Mouse (Mus musculus): ENCODE results near the gene Rgs3. TPM values are rescaled to one million over a fixed set of nuclear protein-coding genes. Genes with fewer than 3 reads are reported as not detected.

Gene Rgs3
- total and polyA plus RNA-seq, 3 experiments = not detected

DNA sequence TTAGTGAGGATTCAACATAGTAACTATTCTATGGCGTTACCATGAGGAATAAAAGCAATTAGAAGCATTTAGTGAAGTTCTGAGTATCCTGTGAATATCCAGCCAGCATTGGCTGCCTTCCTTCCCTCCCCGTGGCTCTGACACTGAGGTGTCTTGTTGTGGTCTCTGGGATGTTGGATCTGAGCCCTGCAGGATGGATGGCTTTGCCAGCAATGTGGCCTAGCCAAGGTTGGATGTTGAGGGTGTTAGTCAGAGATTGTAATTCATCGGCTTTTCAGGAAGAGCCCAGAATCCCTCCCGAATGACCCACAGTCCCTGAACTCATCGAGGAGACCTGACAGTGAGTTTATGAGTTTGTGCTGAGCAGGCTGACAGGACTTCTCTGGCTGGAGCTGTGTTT lies 36.4 kb downstream of the Rgs3 start:
- Histone ChIP-seq H3K79me2 (ENCODE audit: control insufficient read depth, insufficient read depth, low read length, poor library complexity) (no peaks in the 10 kb centered on the region), H3K27ac (ENCODE audit: control insufficient read depth, low read depth, low read length) (no peak overlapping the region), H3K27me3 (ENCODE audit: control insufficient read depth in 1 of 2, insufficient read depth in 2 of 2, low read length in 2 of 2) (no peaks in the 10 kb centered on the region), H3K36me3 (ENCODE audit: control insufficient read depth in 1 of 2, insufficient read depth in 2 of 2, low read length in 2 of 2) (no peaks in the 10 kb centered on the region), H3K4me1 (ENCODE audit: control insufficient read depth in 1 of 2, insufficient read depth in 2 of 2, low read length in 2 of 2) (no peaks in the 10 kb centered on the region), H3K4me3 (ENCODE audit: control insufficient read depth in 1 of 2, insufficient read depth in 1 of 2, low read depth in 2 of 2, low read length in 2 of 2) (no peak overlapping the region), H3K9me3 (replicated peaks; ENCODE audit: insufficient read depth, low read length) (no peaks in the 10 kb centered on the region), H3K9ac (ENCODE audit: control insufficient read depth, low read depth, low read length, poor library complexity, severe bottlenecking) (no peak overlapping the region)
- TF ChIP-seq GATA1 (IDR thresholded peaks at IDR 0.05; ENCODE audit: low read depth, low read length) (no peak), RAD21 (IDR thresholded peaks at IDR 0.05; ENCODE audit: low read depth, low read length) (no peak), UBTF (IDR thresholded peaks at IDR 0.05; ENCODE audit: borderline replicate concordance, insufficient read depth, low read depth, low read length) (no peak), NRF1 (IDR thresholded peaks at IDR 0.05; ENCODE audit: insufficient read depth, low read depth, low read length, poor library complexity, severe bottlenecking) (no peak), GABPA (IDR thresholded peaks at IDR 0.05; ENCODE audit: low read depth, low read length) (no peak), TBP (IDR thresholded peaks at IDR 0.05; ENCODE audit: low read depth, low read length) (no peak), ZC3H11A (IDR thresholded peaks at IDR 0.05; ENCODE audit: low read depth, low read length) (no peak), JUND (IDR thresholded peaks at IDR 0.05; ENCODE audit: low read depth, low read length) (no peak), POLR2A (IDR thresholded peaks at IDR 0.05; ENCODE audit: control insufficient read depth in 1 of 2, insufficient read depth in 1 of 2, low read depth in 1 of 2, low read length in 2 of 2, poor library complexity in 1 of 2) (no peak), BHLHE40 (IDR thresholded peaks at IDR 0.05; ENCODE audit: borderline replicate concordance, low read depth, low read length) (no peak), SMC3 (IDR thresholded peaks at IDR 0.05; ENCODE audit: low read depth, low read length) (no peak), MXI1 (IDR thresholded peaks at IDR 0.05; ENCODE audit: low read depth, low read length) (no peak), CHD1 (IDR thresholded peaks at IDR 0.05; ENCODE audit: low read depth, low read length) (no peak), ZNF384 (IDR thresholded peaks at IDR 0.05; ENCODE audit: low read depth, low read length) (no peak), POLR2AphosphoS2 (IDR thresholded peaks at IDR 0.05; ENCODE audit: low read length) (no peak), KAT2A (conservative IDR thresholded peaks at IDR 0.05; ENCODE audit: low read depth, low read length) (no peak), HCFC1 (IDR thresholded peaks at IDR 0.05; ENCODE audit: low read depth, low read length) (no peak), USF2 (IDR thresholded peaks at IDR 0.05; ENCODE audit: borderline replicate concordance in 1 of 2, insufficient read depth in 1 of 2, low read depth in 1 of 2, low read length in 2 of 2) (no peak)
- DNase-seq (ENCODE audit: low read depth, low spot score) = no peak

DNA sequence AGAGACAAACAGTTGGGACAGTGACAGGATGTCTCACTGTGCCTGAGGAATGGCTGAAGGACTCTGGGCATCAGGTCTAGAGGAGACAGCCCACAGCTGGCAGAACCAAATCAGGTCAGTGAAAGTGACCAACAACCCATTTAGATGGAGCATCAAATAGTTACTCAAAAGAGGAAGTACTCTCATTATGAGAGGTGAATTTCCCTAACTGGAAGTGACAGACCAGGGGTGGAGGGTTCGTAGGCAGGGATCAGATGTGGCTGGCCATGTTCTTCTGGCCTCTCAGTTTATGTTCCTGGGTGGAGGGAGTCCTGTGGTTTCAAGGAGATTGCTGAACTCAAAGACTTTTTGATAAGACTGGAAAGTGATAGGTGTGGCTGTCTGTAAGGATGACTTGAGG lies 40.9 kb downstream of the Rgs3 start:
- Histone ChIP-seq H3K4me3 (ENCODE audit: control insufficient read depth in 1 of 2, insufficient read depth in 1 of 2, low read depth in 2 of 2, low read length in 2 of 2) (no peak overlapping the region), H3K27me3 (ENCODE audit: control insufficient read depth in 1 of 2, insufficient read depth in 2 of 2, low read length in 2 of 2) (no peaks in the 10 kb centered on the region), H3K27ac (ENCODE audit: control insufficient read depth, low read depth, low read length) (no peak overlapping the region), H3K9me3 (replicated peaks; ENCODE audit: insufficient read depth, low read length) (no peaks in the 10 kb centered on the region), H3K36me3 (ENCODE audit: control insufficient read depth in 1 of 2, insufficient read depth in 2 of 2, low read length in 2 of 2) (no peaks in the 10 kb centered on the region), H3K79me2 (ENCODE audit: control insufficient read depth, insufficient read depth, low read length, poor library complexity) (no peaks in the 10 kb centered on the region), H3K4me1 (ENCODE audit: control insufficient read depth in 1 of 2, insufficient read depth in 2 of 2, low read length in 2 of 2) (no peaks in the 10 kb centered on the region), H3K9ac (ENCODE audit: control insufficient read depth, low read depth, low read length, poor library complexity, severe bottlenecking) (no peak overlapping the region)
- TF ChIP-seq BHLHE40 (IDR thresholded peaks at IDR 0.05; ENCODE audit: borderline replicate concordance, low read depth, low read length) = no peak
- TF ChIP-seq CHD1 (IDR thresholded peaks at IDR 0.05; ENCODE audit: low read depth, low read length) = no peak
- TF ChIP-seq USF2 (IDR thresholded peaks at IDR 0.05; ENCODE audit: borderline replicate concordance in 1 of 2, insufficient read depth in 1 of 2, low read depth in 1 of 2, low read length in 2 of 2) = no peak
- TF ChIP-seq HCFC1 (IDR thresholded peaks at IDR 0.05; ENCODE audit: low read depth, low read length) = no peak
- no peak for TF ChIP-seq POLR2A (IDR thresholded peaks at IDR 0.05; ENCODE audit: control insufficient read depth in 1 of 2, insufficient read depth in 1 of 2, low read depth in 1 of 2, low read length in 2 of 2, poor library complexity in 1 of 2)
- TF ChIP-seq TBP (IDR thresholded peaks at IDR 0.05; ENCODE audit: low read depth, low read length) = no peak
- DNase-seq (ENCODE audit: low read depth, low spot score) = no peak
